Mouse (Mus musculus) adrenal gland, adult 8-10 months (tissue): ENCODE measurements around the gene Trpm5. TPM values are rescaled to one million over a fixed set of nuclear protein-coding genes. Genes with fewer than 3 reads are reported as not detected.

Experiments
- DNase-seq: peaks from one replicate; pipeline ENCODE4 v3.0.0; 2022
- total RNA-seq, 4 experiments: library from RNA; stranded (reverse); gene quantifications; 2 replicates each; pipeline ENCODE4 v1.2.4; 2022

Trpm5 gene
- total RNA-seq, 4 experiments from 2014 or later = 0.17 to 0.32 (median 0.27) TPM

- DNase-seq = no peak
Measured at GRCm38 (mm10) chr7:143105258-143105897, 10.9 kb upstream of the Trpm5 start.

GRCm38 (mm10) chr7:143100759-143101158 is 6.3 kb upstream of the Trpm5 start:
- DNase-seq = no peak

DNA sequence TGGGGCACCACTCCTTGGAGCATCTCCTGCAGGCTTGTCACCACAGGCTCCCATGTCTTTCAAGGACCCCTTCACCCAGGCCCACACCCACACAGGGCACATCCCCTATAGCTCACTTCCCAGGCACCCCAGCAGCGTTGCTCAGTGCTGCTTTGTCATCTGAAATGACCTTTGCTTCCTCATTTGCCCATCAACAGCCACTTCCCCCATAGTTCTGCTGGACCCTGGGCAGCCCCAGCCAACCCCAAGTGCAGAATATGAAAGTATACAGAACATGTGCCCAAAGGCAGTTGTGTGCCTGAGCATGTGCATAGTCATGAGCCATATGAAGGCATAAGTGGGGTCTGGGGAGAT is 1.1 kb upstream of the Trpm5 start:
- DNase-seq = no peak

GRCm38 (mm10) chr7:143093847-143094246 is 595 bp downstream of the Trpm5 start:
- no peak for DNase-seq

DNA sequence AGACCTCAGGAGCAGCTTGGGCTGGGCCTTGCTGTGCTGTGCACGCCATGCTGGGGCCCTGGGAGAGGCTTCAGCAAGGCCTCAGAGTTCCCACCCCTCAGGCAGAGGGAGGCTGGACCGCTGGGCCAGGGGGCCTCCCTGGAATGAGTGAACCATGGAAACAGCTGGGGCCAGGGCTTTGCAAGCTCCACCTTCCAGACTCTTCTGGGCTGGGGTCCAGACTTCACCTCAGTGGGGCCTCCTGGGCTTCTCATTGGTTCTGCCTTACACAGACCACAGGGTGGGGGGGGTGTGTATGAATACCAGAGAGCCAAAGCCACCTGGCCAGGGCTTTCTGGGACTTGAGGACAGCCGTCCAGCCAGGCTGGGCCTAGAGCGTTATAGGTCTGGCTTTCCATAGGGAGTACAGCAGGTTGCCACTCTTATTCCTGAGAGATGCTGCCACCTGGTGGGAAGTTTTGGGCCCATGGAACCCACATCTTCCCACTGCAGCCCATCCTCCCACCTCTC is 7.3 kb downstream of the Trpm5 start:
- no peak for DNase-seq

DNA sequence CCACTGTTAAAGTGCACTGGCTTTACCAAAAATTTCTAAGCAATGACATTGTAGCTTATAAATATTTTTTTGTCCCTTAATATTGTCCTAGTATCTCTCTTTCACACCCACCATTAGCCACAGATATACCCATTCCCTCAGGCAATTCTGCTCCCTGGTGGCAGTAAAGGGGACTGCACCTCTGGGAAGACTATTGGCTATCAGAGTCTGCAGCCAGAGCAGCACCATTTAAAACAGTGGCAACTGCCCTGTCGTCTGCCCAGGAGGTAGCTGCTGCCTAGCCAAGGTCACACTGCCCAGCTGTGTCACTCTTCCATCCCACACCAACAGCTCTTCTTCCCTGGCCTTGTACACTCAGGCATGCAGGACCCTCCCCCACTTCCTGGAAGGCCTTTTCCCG is 8.1 kb downstream of the Trpm5 start:
- DNase-seq = peak; percentile 55

DNA sequence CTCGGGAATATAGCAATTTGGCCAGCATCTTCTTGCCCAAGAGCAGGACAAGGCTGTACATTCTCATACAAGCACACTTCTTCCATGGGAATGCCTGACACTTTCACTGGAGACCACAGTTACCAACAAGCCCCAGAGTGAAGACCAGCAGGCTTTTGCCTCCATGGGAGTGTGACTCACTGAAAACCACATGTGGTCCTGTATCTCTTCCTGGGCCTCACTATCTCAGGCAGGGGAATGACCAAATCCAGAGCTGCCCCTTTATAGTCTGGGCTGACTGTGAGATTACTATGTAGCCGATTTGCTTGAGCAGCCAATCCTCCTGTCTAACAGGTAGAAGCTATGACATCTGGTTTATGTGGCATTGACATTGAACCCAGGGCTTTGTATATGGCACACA is 10.7 kb downstream of the Trpm5 start:
- no peak for DNase-seq

GRCm38 (mm10) chr7:143082024-143082423 is 12.4 kb downstream of the Trpm5 start:
- DNase-seq = no peak

DNA sequence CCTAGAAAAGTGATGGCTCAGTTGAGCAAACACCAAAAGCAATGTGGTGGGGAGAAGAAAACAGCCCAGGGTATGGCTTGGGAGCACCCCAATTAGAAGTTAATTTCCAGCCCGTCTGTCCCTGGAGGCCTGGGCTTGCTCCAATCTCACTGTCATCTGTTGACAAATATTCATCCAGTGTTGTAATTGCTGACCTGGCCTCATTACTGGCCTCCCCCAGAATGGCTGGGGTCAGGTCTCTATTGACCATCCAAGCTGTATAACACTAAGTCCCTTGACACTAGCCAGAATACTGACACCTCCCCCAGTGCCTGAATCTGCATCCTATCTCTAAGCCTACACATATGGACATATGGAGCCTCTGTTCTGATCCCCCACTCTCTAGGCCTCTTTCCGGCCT is 17.1 kb downstream of the Trpm5 start:
- DNase-seq = no peak

- no peak for DNase-seq
Measured at GRCm38 (mm10) chr7:143075394-143075793, 19.0 kb downstream of the Trpm5 start.

DNA sequence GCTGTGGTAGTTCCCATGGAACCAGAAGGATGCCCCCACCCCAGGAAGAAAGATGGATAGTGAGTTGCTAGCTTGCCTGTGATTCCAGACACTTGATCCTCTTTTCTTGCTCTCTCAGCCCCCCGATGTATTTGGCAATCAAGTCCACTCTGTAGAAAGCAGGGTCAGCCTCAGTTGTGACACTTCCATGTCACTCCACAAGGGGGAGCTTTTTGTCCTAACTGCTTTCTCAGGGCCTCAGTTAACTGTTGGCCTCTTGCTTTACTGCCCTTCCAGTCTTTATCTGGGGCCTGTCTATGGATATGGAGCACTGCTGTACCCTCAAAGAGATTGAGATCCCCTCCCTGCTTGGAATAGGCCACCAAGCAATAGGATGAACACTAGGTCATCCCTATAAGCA is 21.4 kb downstream of the Trpm5 start:
- DNase-seq = no peak

- no peak for DNase-seq
Measured at GRCm38 (mm10) chr7:143072605-143073004, 21.8 kb downstream of the Trpm5 start.

DNA sequence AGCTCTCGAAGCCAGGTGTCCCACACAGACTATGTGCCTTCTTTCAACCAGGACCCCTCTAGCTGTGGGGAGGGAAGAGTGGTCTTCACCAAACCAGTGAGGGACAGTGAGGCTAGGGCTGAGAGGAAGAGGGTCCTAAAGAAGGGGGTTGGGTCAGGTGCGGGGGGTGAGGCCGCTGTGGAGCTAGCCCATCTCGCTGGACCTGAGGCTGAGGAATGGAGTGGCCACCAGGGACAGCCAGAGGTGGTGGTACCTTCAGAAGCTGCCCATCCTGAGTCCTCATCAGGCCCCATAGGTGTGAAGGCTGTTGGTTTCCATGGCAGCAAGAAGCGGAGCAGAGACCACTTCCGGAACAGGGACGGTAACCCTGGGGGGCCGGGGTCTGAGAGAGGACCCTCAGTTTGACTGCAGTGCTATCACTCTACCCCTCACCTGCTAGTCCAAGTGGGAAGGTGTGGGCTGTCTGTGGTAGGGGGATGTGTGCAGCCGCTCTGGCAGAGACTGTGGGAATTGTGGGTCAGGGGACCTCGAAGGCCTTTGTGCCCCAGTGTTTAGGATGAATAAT is 23.9 kb downstream of the Trpm5 start:
- no peak for DNase-seq

- peak; percentile 53 for DNase-seq
Measured at GRCm38 (mm10) chr7:143069751-143070400, 24.6 kb downstream of the Trpm5 start.

- peak; percentile 99 for DNase-seq
Measured at GRCm38 (mm10) chr7:143068882-143069591, 25.4 kb downstream of the Trpm5 start, which contains the start of gene Tssc4. Tssc4 (plus strand) TSS chr7:143069249.

DNA sequence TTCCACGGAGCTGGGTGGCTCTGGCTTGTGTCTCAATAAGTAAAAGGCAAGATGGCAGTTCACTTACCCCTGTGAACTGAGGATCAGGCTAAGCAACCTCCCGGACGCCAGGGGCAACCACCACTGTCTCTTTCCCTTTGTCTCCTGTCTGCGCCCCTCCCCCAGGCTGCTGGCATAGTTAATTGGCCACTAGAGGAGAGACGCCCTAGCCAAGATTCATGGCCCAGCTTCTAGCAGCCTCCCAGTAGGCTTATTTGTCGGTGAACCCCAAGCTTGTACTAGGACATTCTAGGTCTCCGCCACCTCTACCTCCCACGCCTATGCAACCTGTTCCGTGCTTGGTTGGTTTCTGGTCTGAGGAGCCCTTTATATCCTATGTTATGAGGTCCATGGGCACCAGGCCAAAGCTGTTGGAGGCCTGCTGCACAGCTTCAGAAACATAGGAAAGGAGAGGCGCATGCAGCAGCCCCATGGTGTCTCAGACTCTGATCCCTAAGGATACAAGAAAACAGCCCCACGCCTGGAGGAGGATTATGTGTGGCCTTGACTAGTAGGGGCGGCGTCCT is 26.0 kb downstream of the Trpm5 start:
- no peak for DNase-seq

GRCm38 (mm10) chr7:143067897-143068296 is 26.5 kb downstream of the Trpm5 start:
- DNase-seq = no peak

- no peak for DNase-seq
Measured at GRCm38 (mm10) chr7:143067469-143067868, 27.0 kb downstream of the Trpm5 start.

GRCm38 (mm10) chr7:143065692-143066091 is 28.8 kb downstream of the Trpm5 start:
- no peak for DNase-seq

GRCm38 (mm10) chr7:143064226-143064625 is 30.2 kb downstream of the Trpm5 start:
- no peak for DNase-seq

GRCm38 (mm10) chr7:143062704-143063103 is 31.7 kb downstream of the Trpm5 start:
- DNase-seq = no peak

DNA sequence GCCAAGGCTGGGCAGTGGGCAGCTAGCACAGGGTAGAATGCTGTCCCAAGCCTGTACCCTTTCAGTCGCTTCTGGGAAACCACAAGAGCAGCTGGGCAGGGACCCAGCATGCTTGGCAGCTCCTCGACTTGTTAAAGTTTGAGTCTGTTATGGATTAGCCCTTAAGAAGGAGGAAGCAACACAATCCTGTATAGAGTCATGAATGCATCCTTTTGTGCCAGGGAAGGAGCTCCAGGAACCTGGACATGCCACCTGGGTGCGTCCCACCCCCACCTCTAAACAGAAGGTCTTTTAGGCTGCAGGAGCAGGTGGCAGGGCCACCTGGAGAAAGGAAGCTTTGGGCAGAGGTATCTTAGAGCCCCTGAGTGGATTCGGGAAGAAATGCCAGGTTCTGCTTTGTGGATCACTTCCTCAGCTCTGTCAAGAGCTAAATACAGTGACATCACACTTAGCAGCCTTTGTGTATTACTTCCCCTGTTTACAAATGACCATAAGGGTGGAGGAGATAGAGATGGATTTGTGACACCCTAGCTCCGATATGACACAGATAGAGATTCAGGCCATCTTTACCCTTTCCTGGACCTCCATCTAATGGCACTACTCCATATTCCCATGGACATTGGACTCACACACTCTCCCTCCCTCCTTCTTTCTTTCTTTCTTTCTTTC is 35.1 kb downstream of the Trpm5 start:
- DNase-seq = no peak
